Mouse (Mus musculus): ENCODE data around the gene Ccno. TPM values are rescaled to one million over a fixed set of nuclear protein-coding genes. Genes with fewer than 3 reads are reported as not detected.

Gene Ccno
- polyA plus RNA-seq, 1 experiment from 2014 or later: 0.63 TPM

GRCm38 (mm10) chr13:112967267-112967666, 20.3 kb upstream of the Ccno start:
- peaks cover 63% of the 10 kb centered on the region for H3K36me3 ChIP-seq (ENCODE audit: control insufficient read depth, insufficient read depth, low read length)

GRCm38 (mm10) chr13:112976720-112977119, 10.9 kb upstream of the Ccno start:
- H3K4me2 ChIP-seq (ENCODE audit: low read length): peak overlapping the region; percentile 25
- no peaks in the 10 kb centered on the region for H3K4me1 ChIP-seq (ENCODE audit: control insufficient read depth in 2 of 2, insufficient read depth in 2 of 2, low read length in 2 of 2)
- H3K27me3 ChIP-seq (ENCODE audit: control insufficient read depth, insufficient read depth, low read length): peaks cover 27% of the 10 kb centered on the region
- no peak for ATAC-seq (ENCODE audit: insufficient number of reproducible peaks, insufficient read depth, low FRiP score, low read depth)
- H3K36me3 ChIP-seq (ENCODE audit: control insufficient read depth, insufficient read depth, low read length): no peaks in the 10 kb centered on the region
- H3K27ac ChIP-seq (replicated peaks in 1 of 2; ENCODE audit: control insufficient read depth in 1 of 2, insufficient read depth in 1 of 2, low read depth in 2 of 2, low read length in 2 of 2): no peak overlapping the region
- 40% methylated on average over 10 of the region's 10 CpGs for WGBS
- H3K9me3 ChIP-seq (ENCODE audit: control insufficient read depth, low read length): no peaks in the 10 kb centered on the region
- H3K9ac ChIP-seq (ENCODE audit: low read length): no peak overlapping the region
- no peak overlapping the region for H3K4me3 ChIP-seq (ENCODE audit: control insufficient read depth in 1 of 2, insufficient read depth in 1 of 2, low read depth in 1 of 2, low read length in 2 of 2)

More at GRCm38 (mm10) chr13:112967267-112967666, 20.3 kb upstream of the Ccno start:
- no peaks in the 10 kb centered on the region for H3K9me3 ChIP-seq (ENCODE audit: control insufficient read depth, low read length)
- WGBS: 84% methylated on average over 5 of the region's 5 CpGs
- no peak overlapping the region for H3K4me2 ChIP-seq (ENCODE audit: low read length)
- H3K27me3 ChIP-seq (ENCODE audit: control insufficient read depth, insufficient read depth, low read length): no peaks in the 10 kb centered on the region
- no peak overlapping the region for H3K27ac ChIP-seq (replicated peaks in 1 of 2; ENCODE audit: control insufficient read depth in 1 of 2, insufficient read depth in 1 of 2, low read depth in 2 of 2, low read length in 2 of 2)
- H3K4me1 ChIP-seq (ENCODE audit: control insufficient read depth in 2 of 2, insufficient read depth in 2 of 2, low read length in 2 of 2): no peaks in the 10 kb centered on the region
- no peak for ATAC-seq (ENCODE audit: insufficient number of reproducible peaks, insufficient read depth, low FRiP score, low read depth)
- H3K4me3 ChIP-seq (ENCODE audit: control insufficient read depth in 1 of 2, insufficient read depth in 1 of 2, low read depth in 1 of 2, low read length in 2 of 2): no peak overlapping the region
- no peak overlapping the region for H3K9ac ChIP-seq (ENCODE audit: low read length)

GRCm38 (mm10) chr13:112985605-112986450, 1.8 kb upstream of the Ccno start:
- H3K4me3 ChIP-seq (ENCODE audit: control insufficient read depth in 1 of 2, insufficient read depth in 1 of 2, low read depth in 1 of 2, low read length in 2 of 2): no peak overlapping the region
- H3K36me3 ChIP-seq (ENCODE audit: control insufficient read depth, insufficient read depth, low read length): no peaks in the 10 kb centered on the region
- H3K4me1 ChIP-seq (ENCODE audit: control insufficient read depth in 2 of 2, insufficient read depth in 2 of 2, low read length in 2 of 2): peaks cover 4 to 24% of the 10 kb centered on the region in 2 experiments; a peak in 3 of 4 replicates
- ATAC-seq (ENCODE audit: insufficient number of reproducible peaks, insufficient read depth, low FRiP score, low read depth): no peak
- no peak overlapping the region for H3K4me2 ChIP-seq (ENCODE audit: low read length)
- H3K27me3 ChIP-seq (ENCODE audit: control insufficient read depth, insufficient read depth, low read length): peaks cover 56% of the 10 kb centered on the region
- no peak overlapping the region for H3K9ac ChIP-seq (ENCODE audit: low read length)
- no peak overlapping the region for H3K27ac ChIP-seq (replicated peaks in 1 of 2; ENCODE audit: control insufficient read depth in 1 of 2, insufficient read depth in 1 of 2, low read depth in 2 of 2, low read length in 2 of 2)
- WGBS: 12% methylated on average over 18 of the region's 18 CpGs
- no peaks in the 10 kb centered on the region for H3K9me3 ChIP-seq (ENCODE audit: control insufficient read depth, low read length)

- no peak for ATAC-seq (ENCODE audit: insufficient number of reproducible peaks, insufficient read depth, low FRiP score, low read depth)
- Histone ChIP-seq H3K27ac (replicated peaks in 1 of 2; ENCODE audit: control insufficient read depth in 1 of 2, insufficient read depth in 1 of 2, low read depth in 2 of 2, low read length in 2 of 2) (no peak overlapping the region), H3K9me3 (ENCODE audit: control insufficient read depth, low read length) (no peaks in the 10 kb centered on the region), H3K9ac (ENCODE audit: low read length) (no peak overlapping the region), H3K4me1 (ENCODE audit: control insufficient read depth in 2 of 2, insufficient read depth in 2 of 2, low read length in 2 of 2) (peaks cover 4 to 24% of the 10 kb centered on the region in 2 experiments; a peak in 3 of 4 replicates), H3K4me2 (ENCODE audit: low read length) (peak overlapping the region; percentile 98), H3K36me3 (ENCODE audit: control insufficient read depth, insufficient read depth, low read length) (no peaks in the 10 kb centered on the region), H3K27me3 (ENCODE audit: control insufficient read depth, insufficient read depth, low read length) (peaks cover 62% of the 10 kb centered on the region), H3K4me3 (ENCODE audit: control insufficient read depth in 1 of 2, insufficient read depth in 1 of 2, low read depth in 1 of 2, low read length in 2 of 2) (peak overlapping the region in 1 of 2 experiments; percentile 51; a peak in 2 of 4 replicates)
- 1% methylated on average over 17 of the region's 17 CpGs for WGBS
These were observed 1.1 kb upstream of the Ccno start for GRCm38 (mm10) chr13:112986451-112986950.

- Histone ChIP-seq H3K36me3 (ENCODE audit: control insufficient read depth, insufficient read depth, low read length) (no peaks in the 10 kb centered on the region), H3K27ac (replicated peaks in 1 of 2; ENCODE audit: control insufficient read depth in 1 of 2, insufficient read depth in 1 of 2, low read depth in 2 of 2, low read length in 2 of 2) (no peak overlapping the region)
- WGBS: under 1% methylated on average over 39 of the region's 39 CpGs
These were observed 389 bp downstream of the Ccno start for GRCm38 (mm10) chr13:112987991-112988390.

GRCm38 (mm10) chr13:112988866-112989265, 1.3 kb downstream of the Ccno start:
- Histone ChIP-seq H3K4me2 (ENCODE audit: low read length) (peak overlapping the region; percentile 98), H3K9ac (ENCODE audit: low read length) (no peak overlapping the region), H3K4me3 (ENCODE audit: control insufficient read depth in 1 of 2, insufficient read depth in 1 of 2, low read depth in 1 of 2, low read length in 2 of 2) (peak overlapping the region; percentile 15 to 51; a peak in 3 of 4 replicates), H3K27me3 (ENCODE audit: control insufficient read depth, insufficient read depth, low read length) (peaks cover 80% of the 10 kb centered on the region), H3K27ac (replicated peaks in 1 of 2; ENCODE audit: control insufficient read depth in 1 of 2, insufficient read depth in 1 of 2, low read depth in 2 of 2, low read length in 2 of 2) (no peak overlapping the region), H3K36me3 (ENCODE audit: control insufficient read depth, insufficient read depth, low read length) (no peaks in the 10 kb centered on the region), H3K9me3 (ENCODE audit: control insufficient read depth, low read length) (no peaks in the 10 kb centered on the region), H3K4me1 (ENCODE audit: control insufficient read depth in 2 of 2, insufficient read depth in 2 of 2, low read length in 2 of 2) (peaks cover 4 to 28% of the 10 kb centered on the region in 2 experiments; a peak in 3 of 4 replicates)
- no peak for ATAC-seq (ENCODE audit: insufficient number of reproducible peaks, insufficient read depth, low FRiP score, low read depth)
- 2% methylated on average over 19 of the region's 19 CpGs for WGBS

More at GRCm38 (mm10) chr13:112987991-112988390, 389 bp downstream of the Ccno start:
- H3K9me3 ChIP-seq (ENCODE audit: control insufficient read depth, low read length): no peaks in the 10 kb centered on the region
- H3K4me3 ChIP-seq (ENCODE audit: control insufficient read depth in 1 of 2, insufficient read depth in 1 of 2, low read depth in 1 of 2, low read length in 2 of 2): peak overlapping the region; percentile 51
- peak overlapping the region; percentile 60 for H3K9ac ChIP-seq (ENCODE audit: low read length)
- peak overlapping the region; percentile 98 for H3K4me2 ChIP-seq (ENCODE audit: low read length)
- H3K4me1 ChIP-seq (ENCODE audit: control insufficient read depth in 2 of 2, insufficient read depth in 2 of 2, low read length in 2 of 2): peaks cover 4 to 24% of the 10 kb centered on the region in 2 experiments; a peak in 3 of 4 replicates
- ATAC-seq (ENCODE audit: insufficient number of reproducible peaks, insufficient read depth, low FRiP score, low read depth): 0 out of 2 replicates have a peak, but pooled peaks have one; percentile 14
- peaks cover 71% of the 10 kb centered on the region for H3K27me3 ChIP-seq (ENCODE audit: control insufficient read depth, insufficient read depth, low read length)

GRCm38 (mm10) chr13:112989541-112989940, 1.9 kb downstream of the Ccno start:
- Histone ChIP-seq H3K4me1 (ENCODE audit: control insufficient read depth in 2 of 2, insufficient read depth in 2 of 2, low read length in 2 of 2) (peaks cover 6 to 33% of the 10 kb centered on the region in 2 experiments; a peak in 3 of 4 replicates), H3K9me3 (ENCODE audit: control insufficient read depth, low read length) (no peaks in the 10 kb centered on the region), H3K9ac (ENCODE audit: low read length) (no peak overlapping the region), H3K27ac (replicated peaks in 1 of 2; ENCODE audit: control insufficient read depth in 1 of 2, insufficient read depth in 1 of 2, low read depth in 2 of 2, low read length in 2 of 2) (no peak overlapping the region), H3K27me3 (ENCODE audit: control insufficient read depth, insufficient read depth, low read length) (peaks cover 81% of the 10 kb centered on the region), H3K36me3 (ENCODE audit: control insufficient read depth, insufficient read depth, low read length) (no peaks in the 10 kb centered on the region), H3K4me3 (ENCODE audit: control insufficient read depth in 1 of 2, insufficient read depth in 1 of 2, low read depth in 1 of 2, low read length in 2 of 2) (peak overlapping the region; percentile 2 to 20; a peak in 2 of 4 replicates), H3K4me2 (ENCODE audit: low read length) (peak overlapping the region; percentile 98)
- no peak for ATAC-seq (ENCODE audit: insufficient number of reproducible peaks, insufficient read depth, low FRiP score, low read depth)
- 1% methylated on average over 23 of the region's 23 CpGs for WGBS
